Mouse (Mus musculus) cerebellum, postnatal 25 days (tissue): Measurements from ENCODE around the gene Pdss1.
"Not testable (repeated sequence)": the region's sequence is repeated elsewhere in the genome, so short reads cannot be mapped to it uniquely, and the experiment has no call there.

ENCODE experiments used
- DNase-seq, 2 experiments: peaks; one replicate each; pipeline ENCODE4 v3.0.0; 2021; ENCODE audit warnings: mixed read lengths in 2 of 2

The Pdss1 gene

GRCm38 (mm10) chr2:22895282-22896273 lies at the start of gene Pdss1:
TSS of gene Pdss1 (plus strand) at chr2:22895522.
- peak; percentile 95 for DNase-seq

- no peak for DNase-seq
Observed at GRCm38 (mm10) chr2:22851900-22852299, 43.4 kb upstream of the Pdss1 start.

DNA sequence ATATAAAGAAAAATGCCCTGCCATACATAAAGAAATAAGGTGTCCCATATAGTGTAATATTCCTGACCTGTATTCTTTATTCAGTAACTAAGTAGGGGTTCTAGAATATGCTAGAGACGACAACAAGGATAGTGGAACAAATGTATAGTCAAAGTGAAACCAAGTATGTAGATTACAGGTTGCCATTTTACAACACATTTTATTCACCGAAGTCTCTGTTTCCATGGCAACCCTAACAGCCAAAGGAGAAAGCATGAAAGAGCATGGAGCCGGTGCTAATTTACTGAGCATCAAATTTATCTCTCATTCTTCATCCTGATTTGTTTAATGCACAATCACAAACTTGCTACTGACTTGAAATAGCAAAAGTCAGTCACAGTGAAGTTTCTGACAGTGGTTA lies 37.8 kb upstream of the Pdss1 start:
- no peak for DNase-seq

GRCm38 (mm10) chr2:22862194-22862593 lies 33.1 kb upstream of the Pdss1 start:
- DNase-seq: no peak

DNA sequence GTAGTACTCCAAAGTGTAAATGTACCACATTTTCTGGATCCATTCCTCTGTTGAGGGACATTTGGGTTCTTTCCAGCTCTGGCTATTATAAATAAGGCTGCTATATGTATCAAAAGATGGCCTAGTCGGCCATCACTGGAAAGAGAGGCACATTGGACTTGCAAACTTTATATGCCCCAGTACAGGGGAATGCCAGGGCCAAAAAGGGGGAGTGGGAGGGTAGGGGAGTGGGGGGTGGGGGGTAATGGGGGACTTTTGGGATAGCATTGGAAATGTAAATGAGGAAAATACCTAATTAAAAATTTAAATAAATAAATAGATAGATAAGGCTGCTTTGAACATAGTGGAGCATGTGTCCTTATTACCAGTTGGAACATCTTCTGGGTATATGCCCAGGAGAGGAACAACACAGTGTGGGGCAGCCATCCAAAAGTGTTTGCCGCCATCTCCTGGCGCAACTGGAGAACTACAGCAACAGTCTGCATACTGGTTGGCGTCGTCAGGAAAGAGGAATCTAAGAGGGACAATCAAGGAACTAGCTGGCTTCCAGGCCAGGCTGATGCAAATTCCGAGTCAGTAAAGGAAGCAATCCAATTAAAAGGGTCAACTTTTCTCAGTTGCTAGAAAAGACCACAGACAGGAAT lies 30.8 kb upstream of the Pdss1 start:
- DNase-seq: peak; percentile 81 to 84

DNA sequence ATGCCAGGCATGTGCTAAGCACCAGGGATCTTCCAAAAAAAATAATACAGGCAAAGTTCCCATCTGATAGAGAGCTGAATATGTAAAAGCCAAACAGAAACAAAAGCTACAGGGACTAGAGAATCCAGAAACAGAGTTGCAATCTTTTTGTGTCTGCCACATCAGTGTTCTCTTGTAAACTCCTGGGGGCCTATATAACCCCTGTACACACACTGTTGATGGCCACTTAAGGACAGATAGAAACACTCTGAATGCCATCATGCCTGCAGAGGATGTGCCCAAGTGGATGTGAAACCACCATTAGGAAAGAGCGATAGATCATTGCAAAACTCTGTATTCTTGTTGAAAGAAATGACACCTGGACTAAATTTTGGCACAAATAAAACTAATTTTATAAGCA lies 29.5 kb upstream of the Pdss1 start:
- no peak for DNase-seq

DNA sequence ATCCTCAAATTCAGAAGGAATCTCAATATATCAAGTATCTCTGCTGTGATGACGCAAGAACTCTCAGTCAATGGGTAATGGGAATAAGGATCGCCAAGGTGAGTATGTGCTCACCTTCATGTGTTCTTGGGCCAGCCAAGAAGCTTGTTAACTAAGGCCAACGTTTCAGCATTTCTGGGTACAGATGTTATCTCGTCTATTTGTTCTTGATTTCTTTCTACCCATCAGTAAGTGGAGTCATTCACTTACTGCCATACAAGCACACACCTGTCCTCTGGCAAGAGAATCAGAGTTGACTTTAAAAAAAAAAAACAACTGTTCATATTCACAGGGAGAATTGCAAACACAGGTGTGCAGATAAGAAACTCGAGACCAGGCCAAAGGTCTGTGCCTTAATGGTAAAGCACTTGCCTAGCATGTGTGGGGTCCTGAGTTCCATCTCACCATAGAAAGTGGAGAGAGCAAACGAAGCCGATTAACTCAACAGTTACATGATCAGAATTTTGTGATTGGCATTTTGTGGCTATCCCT lies 28.4 kb upstream of the Pdss1 start:
- no peak for DNase-seq

DNA sequence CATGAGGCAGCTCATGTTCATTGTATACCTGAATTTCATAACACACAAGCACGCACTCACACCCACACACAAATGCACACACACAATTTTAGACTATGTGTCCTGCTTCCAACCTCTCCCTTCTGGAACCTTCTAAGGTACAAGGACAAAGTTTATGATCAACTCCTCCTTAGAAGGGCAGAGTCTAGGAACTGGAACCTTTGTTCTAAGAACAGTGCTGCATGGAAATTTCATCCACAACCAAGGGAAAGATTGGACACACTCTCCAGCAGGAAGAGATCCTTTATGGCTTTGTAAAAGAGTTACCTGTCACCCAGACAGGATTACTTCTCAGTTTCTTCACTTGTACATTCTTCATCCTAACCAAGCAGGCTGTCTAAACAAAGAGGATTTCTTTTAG lies 22.2 kb upstream of the Pdss1 start:
- no peak for DNase-seq

DNA sequence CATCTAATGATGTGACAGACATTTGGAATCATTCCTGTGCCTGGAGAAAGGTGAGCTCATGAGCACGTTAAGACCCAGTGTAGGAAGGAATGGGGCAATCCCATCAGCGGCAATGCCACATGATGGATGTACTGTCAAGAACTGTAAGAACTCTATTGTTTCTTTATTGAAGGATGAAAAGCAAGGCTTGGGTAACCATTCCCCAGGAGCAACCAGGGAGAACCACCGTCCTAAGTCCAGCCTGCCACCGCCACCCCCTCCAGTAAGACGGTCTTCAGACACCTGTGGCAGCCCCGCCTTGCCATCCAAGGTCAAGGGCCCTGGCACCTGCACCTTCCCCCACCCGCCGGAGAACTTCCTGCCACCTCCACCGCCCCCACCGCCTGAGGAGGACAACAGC lies 20.7 kb upstream of the Pdss1 start:
- no peak for DNase-seq

GRCm38 (mm10) chr2:22876614-22877013 lies 18.7 kb upstream of the Pdss1 start:
- no peak for DNase-seq

GRCm38 (mm10) chr2:22878781-22879180 lies 16.5 kb upstream of the Pdss1 start:
- DNase-seq: no peak

- not testable (repeated sequence) for DNase-seq
Observed at GRCm38 (mm10) chr2:22880726-22881125, 14.6 kb upstream of the Pdss1 start.

GRCm38 (mm10) chr2:22894932-22895281 lies 415 bp upstream of the Pdss1 start:
- DNase-seq: no peak

GRCm38 (mm10) chr2:22903947-22904346 lies 8.6 kb downstream of the Pdss1 start:
- no peak for DNase-seq

- no peak for DNase-seq
Observed at GRCm38 (mm10) chr2:22914421-22914820, 19.1 kb downstream of the Pdss1 start.

DNA sequence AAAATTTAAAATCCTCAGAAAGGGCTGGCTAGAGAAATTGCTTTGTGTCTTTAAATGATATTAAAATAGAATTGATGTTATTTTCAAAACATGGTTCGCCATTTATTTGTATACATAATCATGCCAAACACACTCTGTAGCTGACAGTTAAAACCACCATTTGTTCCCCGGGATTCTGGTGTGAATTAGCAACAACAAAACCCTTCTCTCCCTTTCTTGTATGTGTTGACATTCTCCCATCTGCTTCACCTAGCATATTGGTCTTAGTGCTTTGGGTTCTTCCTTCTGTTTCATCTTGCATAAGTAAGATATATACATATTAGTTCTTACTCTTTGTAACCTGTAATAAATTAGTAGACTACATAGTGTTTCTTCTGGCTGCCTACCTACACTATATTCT lies 23.3 kb downstream of the Pdss1 start:
- DNase-seq: no peak

DNA sequence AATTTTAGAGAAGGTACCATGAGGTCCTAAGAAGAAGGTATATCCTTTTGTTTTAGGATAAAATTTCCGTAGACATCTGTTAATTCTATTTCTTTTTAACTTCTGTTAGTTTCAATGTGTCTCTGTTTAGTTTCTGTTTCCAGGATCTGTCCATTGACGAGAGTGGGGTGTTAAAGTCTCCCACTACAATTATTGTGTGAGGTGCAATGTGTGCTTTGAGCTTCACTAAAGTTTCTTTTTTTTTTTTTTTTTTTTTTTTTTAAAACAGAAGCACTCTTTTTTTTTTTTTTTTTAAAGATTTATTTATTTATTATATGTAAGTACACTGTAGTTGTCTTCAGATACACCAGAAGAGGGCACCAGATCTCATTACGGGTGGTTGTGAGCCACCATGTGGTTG lies 30.6 kb downstream of the Pdss1 start:
- DNase-seq: not testable (repeated sequence)

DNA sequence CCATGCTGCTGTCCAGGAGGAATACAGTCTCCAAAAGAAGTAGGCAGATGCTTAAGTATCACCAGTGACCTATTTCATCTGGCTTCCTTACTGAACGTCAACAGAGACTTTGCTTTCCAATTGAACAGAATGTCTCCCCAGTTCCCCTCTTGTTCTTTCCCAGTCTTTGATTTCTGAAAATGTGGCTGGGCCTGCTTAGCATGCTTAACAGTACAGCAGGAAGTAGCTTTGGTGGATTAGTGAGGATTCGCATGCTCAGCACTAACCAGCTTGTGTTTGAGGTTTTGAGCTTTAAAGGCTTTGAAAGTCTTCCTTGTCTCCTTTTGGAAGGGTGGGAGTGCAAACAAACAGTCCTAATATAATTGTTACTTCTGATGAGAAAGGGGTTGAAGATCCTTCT lies 32.9 kb downstream of the Pdss1 start:
- DNase-seq: no peak

- DNase-seq: no peak
Observed at GRCm38 (mm10) chr2:22933556-22933955, 38.2 kb downstream of the Pdss1 start.

DNA sequence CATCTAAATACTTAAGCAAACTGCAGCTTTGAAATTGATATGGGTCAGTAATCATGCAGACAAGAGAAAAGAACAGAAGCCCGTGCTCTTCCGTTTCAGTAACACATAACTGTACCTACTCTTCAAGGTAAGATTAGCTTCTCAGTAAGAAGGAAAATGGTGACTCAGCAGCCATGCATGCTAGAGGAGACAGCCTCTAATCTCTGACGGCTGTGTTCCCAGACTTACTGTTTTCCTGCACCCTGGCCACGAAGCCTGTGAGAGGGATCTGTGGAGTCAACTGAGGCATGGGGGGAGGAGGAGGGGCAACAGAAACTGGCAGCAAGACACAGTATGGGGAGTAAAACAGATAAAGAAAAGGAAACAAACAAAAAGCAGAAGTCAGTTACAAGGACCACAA lies 54.6 kb downstream of the Pdss1 start:
- DNase-seq: no peak

GRCm38 (mm10) chr2:22954278-22954677 lies 59.0 kb downstream of the Pdss1 start:
- no peak for DNase-seq

DNA sequence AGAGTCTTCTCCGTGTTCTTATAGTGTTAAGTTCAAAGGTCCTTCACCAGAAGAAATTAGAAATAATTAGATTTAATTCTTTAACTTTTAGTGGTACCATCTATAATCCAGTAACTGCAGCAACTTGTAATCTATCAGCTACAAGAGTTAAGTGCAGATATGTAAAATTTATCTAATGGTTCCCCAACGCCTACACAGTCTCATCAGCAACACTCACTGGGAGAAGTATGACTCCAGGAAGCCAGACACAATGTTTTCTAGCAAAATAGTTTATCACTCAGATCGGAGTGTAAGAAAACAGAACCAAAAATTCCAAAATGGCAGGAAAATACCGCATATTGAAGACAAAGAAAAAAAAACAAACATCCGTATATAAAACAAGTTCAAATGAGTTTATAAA lies 60.6 kb downstream of the Pdss1 start:
- DNase-seq: no peak

- DNase-seq: no peak
Observed at GRCm38 (mm10) chr2:22957415-22957814, 62.1 kb downstream of the Pdss1 start.

DNA sequence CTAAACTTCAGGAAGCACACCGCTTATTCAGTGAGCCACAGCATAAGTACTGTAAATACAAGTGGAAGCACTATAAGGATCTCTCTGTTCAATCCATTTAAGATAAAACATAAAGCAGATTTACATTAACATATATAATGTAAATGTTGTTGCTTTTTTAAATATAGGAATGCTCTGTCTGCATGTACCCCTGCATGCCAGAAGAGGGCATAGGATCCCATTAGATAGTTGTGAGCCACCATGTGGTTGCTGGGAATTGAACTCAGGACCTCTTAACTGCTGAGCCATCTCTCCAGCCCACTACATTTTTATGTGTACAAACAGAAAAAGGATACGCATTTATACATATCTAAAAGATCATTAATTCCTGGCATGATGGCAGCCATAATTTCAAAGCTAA lies 66.4 kb downstream of the Pdss1 start:
- DNase-seq: no peak
